Mouse (Mus musculus) adrenal gland, postnatal 4 days (tissue): Measurements from ENCODE around the gene Ncbp1. TPM values are rescaled to one million over a fixed set of nuclear protein-coding genes. Genes with fewer than 3 reads are reported as not detected.
A peak's percentile ranks its signal among the peaks of the same experiment; 100 is the strongest.

ENCODE experiments used
- DNase-seq, 2 experiments: peaks; one replicate each; pipeline ENCODE4 v3.0.0; 2021 to 2022; ENCODE audit warnings: low spot score in 2 of 2, mixed read lengths in 2 of 2
- long read RNA-seq, 2 experiments: library from polyadenylated mRNA; stranded (forward); transcript quantifications; one replicate each; pipeline ENCODE4 v2.0.0; 2021
- total RNA-seq, 2 experiments: library from RNA; stranded (reverse); gene quantifications; 2 replicates each; pipeline ENCODE4 v1.2.3; 2021

Gene Ncbp1
- 10 to 100 TPM; 48.1 to 52.9 TPM for total RNA-seq
- long read RNA-seq, experiment 1, transcript Ncbp1-201 (23 exons, 3,010 nt) = major isoform, 20 of 23 reads
- long read RNA-seq, experiment 1, partial matches to known transcripts = 2 of 23 reads
- long read RNA-seq, experiment 1, other reads (novel, unspliced or antisense) = 1 of 23 reads
- long read RNA-seq, experiment 2, transcript Ncbp1-201 (23 exons, 3,010 nt) = major isoform, 31 of 52 reads
- long read RNA-seq, experiment 2, partial matches to known transcripts = 12 of 52 reads
- long read RNA-seq, experiment 2, other reads (novel, unspliced or antisense) = 9 of 52 reads

DNA sequence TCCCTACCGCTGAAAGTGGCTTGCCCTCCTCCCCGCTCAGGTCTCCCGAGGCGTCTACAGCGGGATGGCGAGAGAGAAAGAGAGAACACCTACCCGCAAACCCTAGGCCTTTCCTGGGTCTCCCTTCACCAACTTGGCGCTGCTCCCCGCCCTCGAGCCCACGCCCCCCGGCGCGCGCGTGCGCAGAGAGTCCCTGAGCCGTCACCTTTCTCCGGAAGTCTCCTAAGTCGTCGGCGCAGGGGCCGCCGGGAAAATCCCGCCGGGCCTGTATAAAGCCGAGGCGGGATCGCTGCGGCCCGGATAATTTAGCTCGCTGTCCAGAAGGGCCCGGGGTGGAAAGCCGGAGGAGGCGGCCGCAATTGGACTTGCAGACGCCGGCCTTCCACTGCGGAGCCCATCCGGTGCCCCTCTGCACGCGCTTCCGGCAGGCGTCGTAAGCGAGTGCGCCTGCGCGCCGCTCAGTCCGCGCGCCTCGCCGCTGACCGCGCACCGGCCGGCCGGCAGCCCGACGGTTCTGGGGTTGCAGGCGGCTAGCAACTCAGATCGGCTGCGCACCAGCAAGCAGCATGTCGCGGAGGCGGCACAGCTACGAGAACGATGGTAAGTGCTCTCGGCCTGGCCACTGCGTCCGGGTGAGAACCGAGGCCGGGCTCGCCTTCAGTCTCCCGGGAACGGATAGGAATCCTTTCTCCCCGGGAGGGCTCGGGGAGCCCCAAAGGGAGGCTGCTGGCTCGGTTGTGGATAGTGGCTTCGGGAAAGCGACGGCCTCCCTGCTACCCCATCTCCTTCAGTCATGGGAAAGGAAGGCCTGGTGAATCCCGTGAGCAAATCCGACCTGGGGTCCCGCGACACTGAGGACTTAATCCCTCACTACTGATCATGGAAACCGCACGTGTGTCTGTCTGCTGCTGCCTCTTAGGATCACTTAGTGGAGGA lies at the start of gene Ncbp1, which contains the start of gene Tstd2:
Gene Ncbp1, plus strand, starts transcription at position 327 of the 936 bp plus-strand sequence.
Gene Tstd2, minus strand, starts transcription at position 408 of the 936 bp plus-strand sequence.
- peak; percentile 87 to 89 for DNase-seq

- no peak for DNase-seq
Measured at GRCm38 (mm10) chr4:46089524-46090125, 48.8 kb upstream of the Ncbp1 start.

DNA sequence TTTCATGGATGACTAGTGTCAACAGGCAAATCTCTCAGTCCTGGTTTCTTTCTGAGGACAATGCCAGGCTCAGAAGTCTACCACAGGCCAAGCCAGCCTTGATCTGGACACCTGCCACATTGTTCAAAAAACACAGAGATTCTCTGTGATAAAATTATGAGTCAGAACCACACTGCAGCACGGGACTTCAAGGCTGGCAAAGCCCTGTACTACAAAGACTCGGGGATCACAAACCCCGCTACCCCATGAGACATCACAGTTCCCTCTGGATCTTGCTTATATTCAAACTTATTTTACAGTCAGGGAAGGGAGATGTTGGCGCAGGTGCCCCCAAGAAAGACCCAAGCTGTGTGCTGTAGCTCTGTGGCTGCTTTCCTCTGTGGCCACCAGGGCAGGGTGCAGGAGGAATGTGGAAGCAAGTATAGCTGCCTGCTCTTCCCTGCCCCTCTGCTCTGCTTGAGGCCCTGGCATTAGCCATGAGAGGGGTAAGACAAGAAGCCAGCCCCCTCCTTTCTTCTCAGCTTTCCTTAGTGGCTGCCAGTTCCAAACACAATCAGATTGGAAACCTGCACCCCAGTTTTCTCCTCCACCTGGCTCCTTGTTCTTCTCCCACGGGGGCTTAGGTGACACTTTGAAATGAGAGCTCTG lies 45.9 kb upstream of the Ncbp1 start:
- DNase-seq = no peak

DNA sequence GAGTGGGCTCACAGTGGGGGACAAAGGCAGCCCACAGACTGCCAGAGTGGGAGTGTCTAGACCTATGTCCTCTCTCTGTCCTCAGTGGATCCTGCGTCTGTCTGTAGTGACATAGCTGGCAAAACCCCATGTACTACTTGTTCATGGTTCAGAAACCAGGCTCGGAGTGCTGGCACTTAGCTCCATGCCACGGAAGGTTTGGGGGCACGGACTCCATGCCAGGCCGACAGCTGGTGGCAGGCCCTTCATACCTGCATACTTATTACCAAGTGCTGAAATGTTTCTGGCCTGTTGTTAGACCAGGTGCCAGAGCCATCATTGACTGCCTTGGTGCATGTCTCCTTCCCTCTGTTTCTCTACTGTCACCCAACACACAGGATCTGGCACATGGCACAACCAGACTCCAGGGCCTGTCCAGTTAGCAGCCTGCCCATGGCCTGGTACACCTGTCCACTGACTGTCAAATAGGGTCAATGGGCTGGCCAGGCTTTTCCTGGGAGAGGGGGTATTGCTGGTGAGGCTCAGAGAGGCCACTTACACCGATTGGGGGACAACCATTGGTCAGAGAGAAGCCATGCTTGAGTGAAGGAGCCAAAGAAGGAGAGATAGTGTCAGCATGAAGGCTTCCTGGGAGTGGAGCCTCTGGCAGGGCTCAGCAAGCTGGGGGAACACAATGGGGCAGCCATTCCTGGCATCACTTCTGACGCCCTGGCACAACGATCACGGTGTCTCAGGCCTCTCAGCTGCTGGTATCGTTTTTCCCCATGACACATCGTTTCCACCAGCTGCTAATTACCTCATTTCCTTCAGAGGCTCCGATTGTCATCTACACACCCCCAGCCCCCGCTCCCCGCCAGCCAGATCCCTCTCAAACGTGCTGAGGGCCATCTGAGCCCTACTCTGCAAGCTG lies 43.2 kb upstream of the Ncbp1 start:
- DNase-seq = no peak

DNA sequence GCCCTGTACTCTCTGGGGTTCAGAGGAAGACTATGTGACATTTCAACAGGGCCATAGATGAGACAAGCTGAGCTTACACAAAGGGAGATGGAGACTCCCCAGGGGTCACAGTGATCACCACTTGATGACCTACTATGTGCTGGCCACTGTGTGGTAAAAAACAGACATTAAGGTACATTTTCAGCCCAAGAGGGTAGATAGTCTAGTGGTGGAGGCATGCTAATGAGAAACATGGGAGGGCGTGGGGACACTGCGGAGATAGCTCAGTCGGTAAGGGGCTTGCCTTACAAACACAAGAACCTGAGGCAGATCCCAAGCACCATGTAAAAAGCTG lies 42.6 kb upstream of the Ncbp1 start:
- no peak for DNase-seq

DNA sequence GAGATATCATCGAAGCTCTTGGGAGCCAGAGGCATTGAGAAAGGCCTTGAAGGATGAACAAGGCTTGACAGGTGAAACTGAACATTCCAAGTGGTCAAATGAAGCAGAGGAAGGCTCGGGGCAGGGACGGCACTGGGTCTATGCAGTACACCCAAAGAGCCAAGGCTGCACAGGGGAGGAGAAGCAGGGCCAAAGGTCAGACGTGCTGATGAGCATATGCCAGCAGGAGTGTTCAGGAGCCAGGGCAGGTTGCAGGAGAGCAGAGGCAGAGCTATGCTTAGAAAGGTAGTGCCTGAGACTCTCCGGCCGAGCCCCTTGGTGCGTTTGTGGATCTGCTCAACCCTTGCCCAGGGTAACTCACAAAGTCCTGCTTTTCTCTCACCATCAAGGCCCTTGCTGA lies 41.9 kb upstream of the Ncbp1 start:
- DNase-seq = no peak

- no peak for DNase-seq
Measured at GRCm38 (mm10) chr4:46097591-46097990, 40.8 kb upstream of the Ncbp1 start.

DNA sequence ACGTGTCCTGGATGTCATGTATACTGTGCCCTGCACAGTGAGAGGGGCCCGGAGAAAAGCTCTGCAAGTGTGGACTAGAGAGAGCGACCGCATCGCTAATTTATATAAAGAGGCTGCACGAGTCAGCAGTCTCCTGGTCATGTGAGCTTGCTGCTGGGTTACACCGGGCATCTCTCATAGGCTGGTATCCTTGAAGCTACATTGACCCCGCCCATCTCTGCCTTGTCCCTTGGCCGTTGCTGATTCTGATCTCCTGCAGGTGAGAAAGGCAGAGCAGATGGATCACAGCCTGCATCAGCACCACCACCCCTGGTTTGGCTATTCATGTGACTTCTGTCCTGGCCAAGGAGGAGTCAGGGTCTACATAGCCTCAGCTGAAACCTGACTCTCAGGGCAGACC lies 39.3 kb upstream of the Ncbp1 start:
- DNase-seq = no peak

DNA sequence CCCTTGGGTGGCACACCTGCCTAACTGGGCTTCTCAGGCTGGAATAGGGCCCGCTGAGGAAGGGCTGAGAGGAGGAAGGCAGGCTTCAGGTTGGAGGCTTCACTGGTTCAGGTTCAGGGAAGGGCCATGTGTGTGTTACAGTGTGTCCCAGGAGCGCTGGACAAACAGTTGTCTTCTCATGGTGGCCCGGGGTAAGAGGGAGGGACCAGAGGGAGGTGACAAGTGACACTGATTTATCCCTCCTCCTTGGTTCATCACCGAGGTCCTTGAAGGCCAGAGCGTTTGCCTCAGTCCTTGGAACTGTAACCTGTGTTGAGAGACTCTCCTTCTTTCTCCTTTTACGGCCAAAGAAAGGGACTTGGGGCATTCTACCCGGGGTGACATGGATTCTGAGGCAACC lies 37.9 kb upstream of the Ncbp1 start:
- no peak for DNase-seq

DNA sequence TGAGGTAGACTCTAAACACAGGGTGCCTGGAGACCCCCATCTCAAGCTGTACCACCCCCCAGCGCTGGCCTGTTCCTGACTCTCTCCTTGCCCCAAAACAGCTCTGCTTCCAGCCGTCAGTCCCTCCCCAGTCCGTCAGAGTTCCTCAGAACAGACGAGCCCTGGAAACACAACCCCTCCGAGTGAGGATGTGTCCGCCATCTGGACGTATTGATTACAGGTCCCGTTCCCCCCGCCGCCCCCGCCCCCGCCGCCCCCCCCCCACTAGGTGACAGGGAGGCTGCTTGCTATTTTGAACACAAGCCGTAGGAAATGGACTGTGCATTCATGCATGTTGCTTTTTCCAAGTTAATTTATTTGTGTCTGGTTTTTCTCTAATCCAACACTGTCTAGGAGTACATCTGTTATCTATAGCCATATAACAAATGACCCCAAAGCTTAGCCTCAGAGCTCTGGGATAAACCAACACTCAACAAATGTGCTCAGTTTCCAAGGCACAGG lies 37.2 kb upstream of the Ncbp1 start:
- no peak for DNase-seq

DNA sequence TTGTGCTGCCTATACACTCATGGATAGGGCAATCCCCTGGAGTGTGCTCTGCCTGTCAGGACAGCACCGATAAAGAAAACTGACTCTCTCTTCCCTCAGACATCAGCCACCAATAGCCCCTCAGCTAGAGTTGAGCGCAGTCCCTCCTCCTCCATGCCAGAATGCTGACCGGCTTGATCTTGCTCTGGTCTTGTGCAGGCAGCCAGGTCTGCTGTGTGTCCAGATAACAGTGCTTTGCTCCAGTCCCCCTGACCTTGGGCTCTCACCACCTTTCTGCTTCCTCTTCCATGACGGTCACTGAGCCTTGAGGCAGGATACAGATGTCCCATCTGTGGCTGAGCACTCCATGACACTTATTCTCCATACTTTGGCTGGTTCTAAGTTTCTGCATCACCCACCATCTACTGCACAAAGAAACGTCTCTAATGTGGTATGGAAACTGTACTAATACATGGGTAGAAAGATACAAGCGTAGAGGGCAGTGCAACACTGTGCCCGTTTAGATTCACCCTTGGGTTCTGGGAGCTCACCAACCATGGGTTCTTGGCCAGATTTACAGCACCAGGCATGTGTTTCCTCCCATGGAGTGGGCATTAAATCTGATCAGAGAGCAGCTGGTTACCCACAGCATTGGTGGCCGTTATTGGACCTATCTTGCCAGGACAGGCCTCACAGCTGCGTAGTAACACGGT lies 36.2 kb upstream of the Ncbp1 start:
- DNase-seq = no peak

GRCm38 (mm10) chr4:46110084-46110483 lies 28.3 kb upstream of the Ncbp1 start:
- DNase-seq = no peak

DNA sequence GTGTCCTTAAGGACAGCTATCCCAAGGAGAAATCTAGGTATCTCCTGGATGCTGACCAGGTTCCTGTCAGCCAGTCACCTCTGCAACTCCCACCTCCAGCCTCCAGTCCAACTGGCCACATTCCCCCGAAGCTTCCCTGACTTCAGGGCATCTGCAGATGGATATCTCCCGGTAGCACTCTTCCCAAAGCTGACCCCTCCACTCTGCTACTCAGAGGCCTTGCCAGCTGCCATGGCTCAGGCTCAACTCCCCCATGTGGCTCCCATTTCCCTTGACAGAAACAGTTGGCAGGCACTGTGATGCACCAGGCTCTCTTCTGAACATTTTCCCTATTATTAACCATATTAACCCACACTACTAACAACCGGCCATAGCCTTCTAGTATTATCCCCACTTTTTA lies 27.1 kb upstream of the Ncbp1 start:
- DNase-seq = no peak

GRCm38 (mm10) chr4:46115308-46115707 lies 23.1 kb upstream of the Ncbp1 start:
- no peak for DNase-seq

- DNase-seq = no peak
Measured at GRCm38 (mm10) chr4:46116544-46117175, 21.8 kb upstream of the Ncbp1 start.

DNA sequence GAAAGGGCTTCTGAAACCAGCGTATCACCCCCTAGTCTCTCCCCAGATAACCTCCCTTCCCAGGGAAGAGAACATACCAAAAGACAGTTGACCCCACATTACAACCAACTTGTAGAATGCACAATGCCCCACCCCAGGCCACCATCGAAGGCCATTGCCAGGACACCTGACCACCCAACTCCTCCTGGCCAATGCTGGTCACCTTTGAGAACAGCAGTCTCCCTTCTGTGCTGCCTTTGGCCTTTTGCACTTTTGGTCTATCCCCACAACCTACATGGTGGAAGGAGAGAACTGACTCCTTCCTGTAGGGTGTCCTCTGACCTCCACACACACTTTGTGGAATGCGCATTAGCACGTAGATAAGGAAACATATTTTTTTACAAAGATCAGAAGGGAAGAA lies 20.9 kb upstream of the Ncbp1 start:
- no peak for DNase-seq

GRCm38 (mm10) chr4:46119514-46120094 lies 18.8 kb upstream of the Ncbp1 start:
- no peak for DNase-seq

DNA sequence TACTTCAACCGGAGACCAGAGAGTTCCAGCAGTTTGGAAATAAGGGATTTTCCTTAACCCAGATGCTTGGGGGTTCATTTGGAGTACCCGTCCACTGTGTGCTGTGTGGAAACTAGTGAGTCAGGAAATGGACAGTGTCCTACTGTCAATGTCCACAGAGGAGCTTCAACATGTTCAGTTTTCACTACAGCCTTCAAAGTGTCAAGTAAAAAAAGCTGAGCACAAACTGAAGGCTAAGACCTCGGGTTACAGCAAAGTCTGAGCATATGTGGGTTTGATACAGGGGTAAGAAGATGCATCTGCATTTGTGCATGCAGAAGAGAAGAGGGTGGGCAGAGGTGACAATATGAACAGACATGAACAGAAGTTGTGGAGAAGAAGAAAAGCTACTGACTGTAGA lies 17.6 kb upstream of the Ncbp1 start:
- DNase-seq = no peak

GRCm38 (mm10) chr4:46123358-46123757 lies 15.1 kb upstream of the Ncbp1 start:
- no peak for DNase-seq
